ENCODE assay signal across 26 mouse cellular contexts in the genomic region with DNA sequence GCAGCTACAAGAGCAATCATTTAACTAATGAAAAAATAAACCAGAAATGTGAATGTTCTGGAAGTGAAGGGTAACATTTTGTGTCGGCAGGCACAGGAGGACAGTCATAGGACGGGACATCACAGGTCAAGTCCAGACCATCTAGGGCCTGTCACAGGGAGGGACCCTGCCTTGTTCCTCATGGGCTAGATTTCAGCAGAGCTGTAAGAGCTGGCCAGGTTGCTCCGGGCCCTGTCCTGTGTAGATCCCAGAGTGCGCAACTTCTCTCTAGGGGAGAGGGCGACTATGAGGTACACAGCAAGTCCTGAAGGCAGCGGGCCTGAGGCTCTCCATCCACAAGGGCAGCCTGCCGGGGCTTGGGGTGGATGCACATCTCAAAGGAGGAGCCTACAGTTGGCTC. TPM values are rescaled to one million over a fixed set of nuclear protein-coding genes. Genes with fewer than 3 reads are reported as not detected.
"Had no signal": no experiment of that assay in that cellular context is flagged by ENCODE, and none has a peak within 500 bp of the region (broad histone marks: within the 10 kb centered on the region; RNA-seq: fewer than 3 reads in every experiment).

A gene (plus strand): TSS at position 301 of the 400 bp plus-strand sequence.

- DNase-seq: gastrocnemius, adult 2 months; gastrocnemius, postnatal 10 days; gastrocnemius, postnatal 25 days; heart, adult 18-20 months; heart, postnatal 10 days; heart, postnatal 4 days; kidney, adult 18-20 months; kidney, adult 8-10 months; kidney, postnatal 10 days; kidney, postnatal 25 days; kidney, postnatal 4 days had no signal

- H3K9me3 ChIP-seq: heart, embryonic 10.5 days; heart, embryonic 12.5 days; hindbrain, embryonic 10.5 days; hindbrain, embryonic 12.5 days; intestine, embryonic 15.5 days; limb, embryonic 13.5 days; limb, embryonic 15.5 days had no signal

- ATAC-seq: hindbrain, embryonic 16.5 days; inflammation-experienced regulatory T-cells, adult 6 months; intestine, embryonic 15.5 days had no signal

- H3K4me3 ChIP-seq: gastrocnemius, adult 2 months; heart, embryonic 10.5 days; heart, embryonic 12.5 days; hindbrain, embryonic 10.5 days; hindbrain, embryonic 12.5 days; intestine, embryonic 15.5 days; layer of hippocampus, adult 2 months; left cerebral cortex, adult 2 months; limb, embryonic 13.5 days; limb, embryonic 15.5 days had no signal

- H3K27me3 ChIP-seq: intestine, embryonic 15.5 days; limb, embryonic 13.5 days; limb, embryonic 15.5 days had no signal

- H3K4me1 ChIP-seq: heart, embryonic 12.5 days; hindbrain, embryonic 12.5 days; limb, embryonic 15.5 days had no signal

- H3K27ac ChIP-seq: gastrocnemius, adult 2 months; heart, embryonic 10.5 days; hindbrain, embryonic 12.5 days; hindbrain, embryonic 14.5 days; intestine, embryonic 15.5 days; layer of hippocampus, adult 2 months; left cerebral cortex, adult 2 months; limb, embryonic 13.5 days; limb, embryonic 15.5 days had no signal

- H3K36me3 ChIP-seq: heart, embryonic 10.5 days; heart, embryonic 12.5 days; hindbrain, embryonic 10.5 days; hindbrain, embryonic 12.5 days; intestine, embryonic 15.5 days; limb, embryonic 13.5 days; limb, embryonic 15.5 days had no signal

- H3K9ac ChIP-seq: heart, embryonic 12.5 days; hindbrain, embryonic 12.5 days; hindbrain, embryonic 14.5 days; intestine, embryonic 15.5 days; limb, embryonic 13.5 days; limb, embryonic 15.5 days had no signal

- H3K4me2 ChIP-seq: heart, embryonic 12.5 days; hindbrain, embryonic 12.5 days; hindbrain, embryonic 14.5 days; intestine, embryonic 15.5 days; limb, embryonic 13.5 days; limb, embryonic 15.5 days had no signal

RNA-seq across cellular contexts. Expression of the gene that starts here (rescaled TPM):
- polyA plus RNA-seq: heart, embryonic 12.5 days; heart, embryonic 14.5 days; heart, embryonic 16.5 days; liver, adult 2 months had no signal
